Comparison of ENCODE assay signal across 27 mouse cellular contexts in genomic region chr1:135588973-135589372, GRCm38 (mm10). TPM values are rescaled to one million over a fixed set of nuclear protein-coding genes. Genes with fewer than 3 reads are reported as not detected.
DNase-seq lines count a peak whose midpoint lies in the region; ATAC-seq and TF ChIP-seq lines count a peak whose summit lies in the region.
"Had no signal": no experiment of that assay in that cellular context is flagged by ENCODE, and none has a peak within 500 bp of the region (broad histone marks: within the 10 kb centered on the region; RNA-seq: fewer than 3 reads in every experiment).

No protein-coding gene starts in this region.

- H3K4me1 ChIP-seq in forebrain, postnatal 0 days (ENCODE audit: insufficient read depth): no peaks in the 10 kb centered on the region
- H3K4me1 ChIP-seq in forebrain, embryonic 10.5 days: peaks cover 39% of the 10 kb centered on the region
- H3K4me1 ChIP-seq in hindbrain, embryonic 15.5 days (replicated peaks): peaks cover 23% of the 10 kb centered on the region
- H3K4me1 ChIP-seq in hindbrain, embryonic 10.5 days (replicated peaks): peaks cover 35% of the 10 kb centered on the region
- peaks cover 33% of the 10 kb centered on the region for H3K4me1 ChIP-seq in neural tube, embryonic 13.5 days (replicated peaks)

- DNase-seq in forebrain, postnatal 0 days: no peak
- DNase-seq in forebrain, embryonic 10.5 days (ENCODE audit: extremely low spot score, low spot score): no peak
- DNase-seq in hindbrain, embryonic 10.5 days (ENCODE audit: low spot score): no peak
- no peak for DNase-seq in neural tube, embryonic 10.5 days (ENCODE audit: extremely low spot score, low spot score)
- DNase-seq in frontal cortex, postnatal 10 days (ENCODE audit: low spot score in 2 of 2): no peak
- DNase-seq: adrenal gland, adult 8-10 months; B cell, adult 2 months; cerebellum, adult 2 months; cerebellum, postnatal 14 days; heart, adult 2 months; heart, postnatal 36 days; kidney, adult 11 months; kidney, postnatal 14 days; lung, postnatal 14 days; retina, postnatal 1 day; right cerebral cortex, postnatal 14 days; thymus, postnatal 4 days had no signal

- 86% methylated on average over 3 of the region's 3 CpGs for WGBS in forebrain, postnatal 0 days
- 74% methylated on average over 3 of the region's 3 CpGs for WGBS in forebrain, embryonic 10.5 days
- 66% methylated on average over 3 of the region's 3 CpGs for WGBS in hindbrain, embryonic 15.5 days
- WGBS in hindbrain, embryonic 10.5 days: 62% methylated on average over 3 of the region's 3 CpGs
- 74% methylated on average over 3 of the region's 3 CpGs for WGBS in neural tube, embryonic 13.5 days

- TF ChIP-seq CTCF in forebrain, postnatal 0 days (IDR thresholded peaks at IDR 0.05; ENCODE audit: low read depth): no peak

- no peak overlapping the region for H3K9ac ChIP-seq in forebrain, postnatal 0 days
- no peak overlapping the region for H3K9ac ChIP-seq in hindbrain, embryonic 15.5 days
- H3K9ac ChIP-seq in neural tube, embryonic 13.5 days: 0 out of 2 replicates have a peak overlapping the region, but pooled peaks have one; percentile 43
- H3K9ac ChIP-seq: heart, embryonic 15.5 days; limb, embryonic 12.5 days; liver, embryonic 15.5 days; lung, embryonic 14.5 days; midbrain, embryonic 12.5 days had no signal

- no peaks in the 10 kb centered on the region for H3K9me3 ChIP-seq in forebrain, postnatal 0 days (ENCODE audit: low read length)
- no peaks in the 10 kb centered on the region for H3K9me3 ChIP-seq in forebrain, embryonic 10.5 days
- no peaks in the 10 kb centered on the region for H3K9me3 ChIP-seq in hindbrain, embryonic 15.5 days
- no peaks in the 10 kb centered on the region for H3K9me3 ChIP-seq in hindbrain, embryonic 10.5 days
- H3K9me3 ChIP-seq in neural tube, embryonic 13.5 days: no peaks in the 10 kb centered on the region
- H3K9me3 ChIP-seq: G1E; heart, embryonic 15.5 days; limb, embryonic 12.5 days; liver, embryonic 15.5 days; midbrain, embryonic 12.5 days had no signal

- no peak for ATAC-seq in forebrain, postnatal 0 days
- ATAC-seq in hindbrain, embryonic 15.5 days (ENCODE audit: low FRiP score, low read depth): no peak
- ATAC-seq in neural tube, embryonic 13.5 days (ENCODE audit: low read depth): no peak
- ATAC-seq: inflammation-experienced regulatory T-cells, adult 6 months had no signal

- H3K4me2 ChIP-seq in forebrain, postnatal 0 days (ENCODE audit: low read depth): no peak overlapping the region
- no peak overlapping the region for H3K4me2 ChIP-seq in hindbrain, embryonic 15.5 days
- H3K4me2 ChIP-seq in neural tube, embryonic 13.5 days: no peak overlapping the region
- H3K4me2 ChIP-seq: heart, embryonic 15.5 days; limb, embryonic 12.5 days; liver, embryonic 15.5 days; lung, embryonic 14.5 days; midbrain, embryonic 12.5 days had no signal

- H3K27me3 ChIP-seq in forebrain, postnatal 0 days (ENCODE audit: insufficient read depth, low read length): no peaks in the 10 kb centered on the region
- peaks cover 19% of the 10 kb centered on the region for H3K27me3 ChIP-seq in forebrain, embryonic 10.5 days (ENCODE audit: poor library complexity, severe bottlenecking)
- no peaks in the 10 kb centered on the region for H3K27me3 ChIP-seq in hindbrain, embryonic 15.5 days
- peaks cover 8% of the 10 kb centered on the region; the same call in 1 of the 2 replicates for H3K27me3 ChIP-seq in hindbrain, embryonic 10.5 days (ENCODE audit: insufficient read depth, poor library complexity, severe bottlenecking)
- no peaks in the 10 kb centered on the region for H3K27me3 ChIP-seq in neural tube, embryonic 13.5 days
- H3K27me3 ChIP-seq: heart, embryonic 15.5 days; limb, embryonic 12.5 days had no signal

- peak overlapping the region; percentile 77; the same call in 1 of the 2 replicates for H3K27ac ChIP-seq in forebrain, postnatal 0 days (ENCODE audit: low read depth, low read length)
- no peak overlapping the region for H3K27ac ChIP-seq in forebrain, embryonic 10.5 days
- peak overlapping the region; percentile 58; the same call in 1 of the 2 replicates for H3K27ac ChIP-seq in hindbrain, embryonic 15.5 days (replicated peaks)
- no peak overlapping the region for H3K27ac ChIP-seq in hindbrain, embryonic 10.5 days
- H3K27ac ChIP-seq in neural tube, embryonic 13.5 days (replicated peaks): no peak overlapping the region
- H3K27ac ChIP-seq: heart, adult 2 months; heart, embryonic 15.5 days; limb, embryonic 12.5 days; liver, embryonic 15.5 days had no signal

- H3K36me3 ChIP-seq in forebrain, postnatal 0 days (ENCODE audit: insufficient read depth): no peaks in the 10 kb centered on the region
- H3K36me3 ChIP-seq in forebrain, embryonic 10.5 days (replicated peaks): no peaks in the 10 kb centered on the region
- H3K36me3 ChIP-seq in hindbrain, embryonic 15.5 days: no peaks in the 10 kb centered on the region
- H3K36me3 ChIP-seq in hindbrain, embryonic 10.5 days: no peaks in the 10 kb centered on the region
- H3K36me3 ChIP-seq in neural tube, embryonic 13.5 days: no peaks in the 10 kb centered on the region
- H3K36me3 ChIP-seq: G1E; heart, embryonic 15.5 days; limb, embryonic 12.5 days; liver, embryonic 15.5 days; midbrain, embryonic 12.5 days had no signal

- H3K4me3 ChIP-seq in forebrain, postnatal 0 days (ENCODE audit: low read depth, low read length): no peak overlapping the region
- no peak overlapping the region for H3K4me3 ChIP-seq in forebrain, embryonic 10.5 days
- H3K4me3 ChIP-seq in hindbrain, embryonic 15.5 days: no peak overlapping the region
- H3K4me3 ChIP-seq in hindbrain, embryonic 10.5 days: no peak overlapping the region
- no peak overlapping the region for H3K4me3 ChIP-seq in neural tube, embryonic 13.5 days
- H3K4me3 ChIP-seq: heart, adult 2 months; heart, embryonic 15.5 days; limb, embryonic 12.5 days; liver, embryonic 15.5 days; midbrain, embryonic 12.5 days; myocyte had no signal

RNA-seq across cellular contexts. Expression of gene Nav1, which starts 18.1 kb away (rescaled TPM):
- 67.9 and 85.8 TPM in 2 replicates for total RNA-seq in forebrain, postnatal 0 days (2014; rRNA removed)
- polyA plus RNA-seq in forebrain, postnatal 0 days (2015; fragmentation: Nextera tagmentation; extraction: Ambion mirVana): 19.7 and 35.5 TPM in 2 replicates
- polyA plus RNA-seq in forebrain, embryonic 10.5 days (2016; fragmentation: Nextera tagmentation; extraction: Ambion mirVana): 25.3 and 28.4 TPM in 2 replicates
- polyA plus RNA-seq in hindbrain, embryonic 15.5 days (2015; fragmentation: Nextera tagmentation; extraction: Ambion mirVana): 47.8 and 51.3 TPM in 2 replicates
- 16.1 and 19.3 TPM in 2 replicates for polyA plus RNA-seq in hindbrain, embryonic 10.5 days (2016; fragmentation: Nextera tagmentation; extraction: Ambion mirVana)
- 34.9 and 38.6 TPM in 2 replicates for polyA plus RNA-seq in neural tube, embryonic 13.5 days (2015; fragmentation: Nextera tagmentation; extraction: Ambion mirVana)
- polyA plus RNA-seq: G1E had no signal

Comparison
In these comparisons a context has a peak if more than half of its experiments do, and no peak if none do; other contexts are left out.
1. H3K27ac ChIP-seq: peak in forebrain, postnatal 0 days (single experiment) and hindbrain, embryonic 15.5 days (single experiment); none in forebrain, embryonic 10.5 days (single experiment), hindbrain, embryonic 10.5 days (single experiment) and neural tube, embryonic 13.5 days (single experiment).